Mouse (Mus musculus) limb, embryonic 11.5 days (tissue): ENCODE measurements around the gene Kpna3. TPM values are rescaled to one million over a fixed set of nuclear protein-coding genes. Genes with fewer than 3 reads are reported as not detected.

Experiments
- ATAC-seq: fragments of 200-750 bp; cut with Nextera tagmentation; 2 replicates; pipeline ENCODE4 v1.8.0; 2017; ENCODE audit warnings: low read depth; ENCODE audit not compliant: insufficient number of reproducible peaks, low FRiP score, low TSS enrichment
- DNase-seq: peaks from one replicate; pipeline ENCODE4 v3.0.0-alpha.2; 2015; ENCODE audit warnings: low spot score
- H3K27ac ChIP-seq: fragments of 300-500 bp; sonication (generic); replicated peaks from 2 replicates; pipeline ENCODE4 v1.5.1; 2014; ENCODE audit warnings: low read depth, mild to moderate bottlenecking, low read length
- H3K27me3 ChIP-seq: fragments of 300-500 bp; sonication (generic); 2 replicates; pipeline ENCODE4 v1.6.1; 2014; ENCODE audit warnings: mild to moderate bottlenecking, low read length, mixed read lengths; ENCODE audit not compliant: control insufficient read depth, insufficient read depth
- H3K36me3 ChIP-seq: fragments of 300-500 bp; sonication (generic); 2 replicates; pipeline ENCODE4 v1.6.1; 2014; ENCODE audit warnings: mild to moderate bottlenecking, low read length, moderate library complexity, mixed read lengths; ENCODE audit not compliant: control insufficient read depth, insufficient read depth
- H3K4me1 ChIP-seq: fragments of 300-500 bp; sonication (generic); 2 replicates; pipeline ENCODE4 v1.6.1; 2014; ENCODE audit warnings: low read length, mixed read lengths; ENCODE audit not compliant: control insufficient read depth, insufficient read depth
- H3K4me2 ChIP-seq: fragments of 300-500 bp; sonication (generic); 2 replicates; pipeline ENCODE4 v1.6.1; 2014; ENCODE audit warnings: low read depth, mild to moderate bottlenecking, moderate library complexity; ENCODE audit not compliant: severe bottlenecking
- H3K4me3 ChIP-seq: fragments of 300-500 bp; sonication (generic); 2 replicates; pipeline ENCODE4 v1.5.1; 2014; ENCODE audit warnings: low read depth, low read length
- H3K9ac ChIP-seq: fragments of 300-500 bp; sonication (generic); 2 replicates; pipeline ENCODE4 v1.6.1; 2014; ENCODE audit warnings: mild to moderate bottlenecking, low read length
- H3K9me3 ChIP-seq: fragments of 300-500 bp; sonication (generic); 2 replicates; pipeline ENCODE4 v1.6.1; 2016; ENCODE audit warnings: low read length; ENCODE audit not compliant: control insufficient read depth
- WGBS: fragments of 180-500 bp; shearing (Covaris S2); extraction: QIAGEN DNeasy Blood & Tissue Kit; methylation state at CpG from one replicate; pipeline ENCODE4 v1.1.7; 2014; 5-methylcytosine and 5-hydroxymethylcytosine counted together
- polyA plus RNA-seq: library from polyadenylated mRNA; unstranded; fragments of >200 nt; fragmentation: Nextera tagmentation; extraction: Ambion mirVana; gene quantifications from 2 replicates; pipeline ENCODE4 v1.2.1, GENCODE M21; 2014

The Kpna3 gene
- polyA plus RNA-seq, 1 experiment from 2014 or later, result 86.0 TPM

DNA sequence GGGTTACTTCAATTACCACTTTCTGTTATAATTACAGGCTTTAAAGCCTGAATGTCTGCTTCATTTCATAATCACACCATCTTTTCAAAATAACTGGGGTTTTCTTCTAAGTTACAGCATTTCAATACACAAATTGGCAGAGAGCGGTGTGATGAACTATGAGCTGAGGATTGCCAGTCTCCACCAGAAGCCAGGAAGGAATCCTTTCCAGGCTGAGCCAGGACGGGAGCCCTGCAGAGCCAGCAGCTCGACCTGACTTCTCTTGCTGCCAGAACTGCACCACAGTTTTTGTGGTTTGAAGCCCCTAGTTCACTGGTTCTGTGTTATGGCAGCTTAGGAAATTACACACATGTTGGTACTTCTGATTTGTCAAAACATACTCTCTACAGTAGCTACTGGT is 75.0 kb downstream of the Kpna3 start:
- Histone ChIP-seq H3K4me2 (no peak overlapping the region), H3K9me3 (no peaks in the 10 kb centered on the region), H3K36me3 (peaks cover 5% of the 10 kb centered on the region; the same call in 1 of the 2 replicates), H3K27me3 (no peaks in the 10 kb centered on the region), H3K27ac (no peak overlapping the region), H3K4me1 (peaks cover 3% of the 10 kb centered on the region; the same call in 1 of the 2 replicates), H3K4me3 (no peak overlapping the region), H3K9ac (no peak overlapping the region)
- 91% methylated on average over 3 of the region's 3 CpGs for WGBS
- no peak for DNase-seq
- ATAC-seq, result no peak

DNA sequence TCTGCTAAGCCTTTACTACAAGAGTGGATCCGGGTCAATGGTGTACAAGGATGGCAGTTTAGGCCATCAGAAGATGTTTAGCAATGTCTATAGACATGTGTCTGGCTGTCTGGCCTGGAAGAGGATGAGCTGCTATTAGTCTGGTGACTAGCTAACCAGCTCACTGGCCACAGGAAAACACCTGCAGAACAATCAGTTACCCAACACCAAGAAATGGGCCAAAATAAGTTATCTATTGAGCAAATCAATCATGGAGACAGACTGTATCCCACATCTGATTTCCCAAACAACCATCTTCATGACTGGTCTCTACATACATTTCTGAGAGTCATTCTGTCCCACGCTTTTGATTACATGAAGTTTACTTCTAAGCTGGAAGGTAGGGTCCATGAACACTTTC is 75.9 kb downstream of the Kpna3 start:
- no peak overlapping the region for H3K4me2 ChIP-seq
- H3K4me3 ChIP-seq, result no peak overlapping the region
- no peak overlapping the region for H3K9ac ChIP-seq
- no peak for ATAC-seq
- no peak overlapping the region for H3K27ac ChIP-seq
- peaks cover 3% of the 10 kb centered on the region; the same call in 1 of the 2 replicates for H3K4me1 ChIP-seq
- no peaks in the 10 kb centered on the region for H3K27me3 ChIP-seq
- H3K9me3 ChIP-seq, result no peaks in the 10 kb centered on the region
- DNase-seq, result no peak
- 0 out of 2 replicates have a peak, but pooled peaks cover 3% of the 10 kb centered on the region for H3K36me3 ChIP-seq
- 94% methylated on average over 2 of the region's 2 CpGs for WGBS

DNA sequence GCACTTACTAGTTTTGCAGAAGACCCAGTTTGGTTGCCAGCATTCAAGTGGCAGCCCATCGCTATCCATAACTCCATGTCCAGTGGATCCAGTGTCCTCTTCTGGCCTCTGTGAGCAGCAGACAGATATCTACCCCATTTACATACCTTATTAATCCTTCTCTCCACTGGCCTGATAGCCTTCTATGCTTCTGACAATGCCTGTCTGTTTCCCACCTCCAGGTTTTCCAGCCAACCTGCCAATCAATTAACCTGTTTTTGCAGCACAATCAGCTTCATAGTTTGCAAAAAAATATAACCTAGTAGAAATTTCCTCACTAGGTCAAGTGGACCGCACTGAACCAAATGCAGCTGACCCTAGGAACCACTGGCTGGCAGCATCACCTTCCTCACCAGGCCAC is 77.4 kb downstream of the Kpna3 start:
- Histone ChIP-seq H3K27ac (no peak overlapping the region), H3K4me1 (peaks cover 3% of the 10 kb centered on the region; the same call in 1 of the 2 replicates), H3K9me3 (no peaks in the 10 kb centered on the region), H3K36me3 (0 out of 2 replicates have a peak, but pooled peaks cover 2% of the 10 kb centered on the region), H3K27me3 (no peaks in the 10 kb centered on the region), H3K9ac (no peak overlapping the region), H3K4me3 (no peak overlapping the region), H3K4me2 (no peak overlapping the region)
- 90% methylated on average over 2 of the region's 2 CpGs for WGBS
- ATAC-seq (no peak), DNase-seq (no peak)

DNA sequence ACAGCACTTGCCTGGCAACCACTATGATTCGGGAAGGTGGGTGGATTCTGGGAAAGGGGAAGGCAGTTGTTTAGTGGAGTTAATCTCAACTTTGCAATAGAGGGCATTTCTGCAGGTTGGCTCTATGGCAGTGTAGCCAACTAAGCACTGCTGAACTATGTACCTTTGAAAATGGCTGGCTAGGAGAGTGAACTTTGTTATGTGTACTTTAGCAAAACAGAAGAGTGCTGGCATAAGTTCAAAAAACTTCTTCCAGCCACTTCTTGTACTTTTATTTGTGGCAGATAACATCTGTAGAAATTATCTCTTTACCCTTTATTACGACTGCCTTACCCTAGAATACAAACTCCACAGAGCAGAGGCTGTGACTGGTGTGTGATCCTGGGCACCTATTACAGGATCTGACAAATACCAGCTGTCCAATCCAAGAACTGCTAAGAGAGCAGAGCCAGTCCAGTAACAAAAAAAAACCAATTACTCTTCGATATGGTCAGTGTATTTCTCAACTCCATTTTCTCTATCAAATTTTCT is 78.6 kb downstream of the Kpna3 start:
- ATAC-seq, result no peak
- H3K4me2 ChIP-seq, result peak overlapping the region; percentile 49; the same call in 1 of the 2 replicates
- peaks cover 3% of the 10 kb centered on the region; the same call in 1 of the 2 replicates for H3K4me1 ChIP-seq
- H3K27ac ChIP-seq, result no peak overlapping the region
- DNase-seq, result no peak
- no peaks in the 10 kb centered on the region for H3K9me3 ChIP-seq
- WGBS, result 65% methylated on average over 3 of the region's 3 CpGs
- H3K9ac ChIP-seq, result no peak overlapping the region
- no peaks in the 10 kb centered on the region for H3K36me3 ChIP-seq
- H3K4me3 ChIP-seq, result no peak overlapping the region
- no peaks in the 10 kb centered on the region for H3K27me3 ChIP-seq

DNA sequence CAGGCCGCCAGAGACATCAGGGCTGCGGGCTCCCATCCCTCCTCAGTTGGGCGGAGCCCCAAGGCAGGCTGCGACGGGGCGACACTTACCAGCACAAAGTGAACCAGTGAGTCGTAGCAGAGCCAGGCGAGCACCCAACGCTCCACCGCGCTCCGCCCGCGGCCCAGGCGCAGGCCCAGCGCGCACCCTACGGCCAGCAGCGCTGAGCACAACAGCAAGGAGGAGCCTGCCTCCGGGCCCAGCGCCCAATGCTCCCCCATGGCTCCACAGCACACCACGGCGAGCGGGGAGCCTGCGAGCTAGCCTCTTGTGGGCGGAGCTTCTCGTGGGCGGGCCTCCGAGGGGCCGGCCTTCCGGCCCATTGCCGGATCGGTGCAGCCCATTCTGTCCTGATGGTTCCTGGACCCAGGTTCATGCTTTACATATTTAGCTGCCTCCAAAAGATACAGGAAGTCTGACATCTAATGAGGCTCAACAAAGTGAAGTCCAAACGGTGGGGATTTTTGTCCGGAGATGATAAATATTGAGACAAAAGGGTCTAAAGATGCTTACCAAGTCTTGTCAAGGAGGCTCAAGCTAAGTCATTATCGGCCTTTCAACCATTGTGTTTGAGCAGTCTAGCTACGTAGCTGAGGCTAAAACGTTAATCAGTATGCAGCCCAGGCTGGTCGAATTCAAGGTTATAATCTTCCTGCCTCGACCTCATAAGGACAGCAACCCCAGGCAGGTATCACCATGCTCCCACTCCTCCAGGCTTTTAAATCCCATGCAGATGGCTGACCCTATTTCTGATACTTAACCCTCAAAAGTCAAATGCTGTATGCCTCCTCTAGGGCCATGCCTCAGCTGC is 79.3 kb downstream of the Kpna3 start, which contains the start of gene Ebpl:
TSS of gene Ebpl (minus strand) at position 309 of the 850 bp plus-strand sequence.
- Histone ChIP-seq H3K9ac (peak within 1 kb of the TSS; percentile 81), H3K9me3 (no peaks in the 10 kb centered on the region), H3K4me3 (peak within 1 kb of the TSS; percentile 68), H3K4me2 (peak within 1 kb of the TSS; percentile 49), H3K27me3 (no peaks in the 10 kb centered on the region), H3K4me1 (peaks cover 3% of the 10 kb centered on the region; the same call in 1 of the 2 replicates), H3K27ac (no peak within 1 kb of the TSS; the same call in 1 of the 2 replicates), H3K36me3 (no peaks in the 10 kb centered on the region)
- ATAC-seq, result peak; percentile 93
- WGBS, result 2% methylated on average over 40 of the region's 40 CpGs
- peak; percentile 89 for DNase-seq

DNA sequence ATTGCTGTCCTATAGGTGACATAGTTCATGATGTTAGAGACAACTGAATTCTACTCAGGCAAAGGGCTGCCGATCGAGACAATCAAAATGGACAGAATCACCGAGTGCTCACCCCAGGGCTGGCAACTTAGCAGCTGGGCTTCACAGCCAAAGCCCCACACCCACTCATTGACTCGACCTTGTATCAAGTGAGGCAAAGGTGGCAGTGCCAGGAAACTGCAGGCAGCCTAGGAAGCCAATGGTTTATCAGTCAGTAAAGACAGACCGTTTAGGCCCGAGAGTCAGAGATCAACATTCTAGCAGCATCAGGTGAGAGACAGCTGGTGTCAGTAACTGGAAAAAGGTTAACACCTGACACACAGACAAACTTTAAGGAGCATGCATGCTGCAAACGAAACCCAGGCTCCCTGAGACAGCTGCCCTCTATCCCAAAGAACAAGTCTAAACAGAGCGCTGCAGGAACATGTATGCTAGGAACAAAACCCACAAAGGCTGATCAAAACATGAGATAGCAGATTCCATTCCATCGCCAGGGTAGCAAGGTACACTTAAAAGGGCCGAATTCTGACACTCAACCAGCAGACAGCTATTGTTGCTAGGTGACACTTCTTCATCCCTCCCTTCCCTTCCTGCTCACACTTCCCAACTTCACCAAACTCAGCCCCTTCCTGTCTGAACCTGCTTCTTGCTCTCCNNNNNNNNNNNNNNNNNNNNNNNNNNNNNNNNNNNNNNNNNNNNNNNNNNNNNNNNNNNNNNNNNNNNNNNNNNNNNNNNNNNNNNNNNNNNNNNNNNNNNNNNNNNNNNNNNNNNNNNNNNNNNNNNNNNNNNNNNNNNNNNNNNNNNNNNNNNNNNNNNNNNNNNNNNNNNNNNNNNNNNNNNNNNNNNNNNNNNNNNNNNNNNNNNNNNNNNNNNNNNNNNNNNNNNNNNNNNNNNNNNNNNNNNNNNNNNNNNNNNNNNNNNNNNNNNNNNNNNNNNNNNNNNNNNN is 85.1 kb downstream of the Kpna3 start:
- H3K9me3 ChIP-seq, result no peaks in the 10 kb centered on the region
- no peaks in the 10 kb centered on the region for H3K4me1 ChIP-seq
- no peaks in the 10 kb centered on the region for H3K27me3 ChIP-seq
- H3K36me3 ChIP-seq, result no peaks in the 10 kb centered on the region
- H3K4me2 ChIP-seq, result no peak overlapping the region
- H3K4me3 ChIP-seq, result no peak overlapping the region
- WGBS, result 77% methylated on average over 10 of the region's 10 CpGs
- ATAC-seq (no peak), DNase-seq (no peak)
- no peak overlapping the region for H3K27ac ChIP-seq
- no peak overlapping the region for H3K9ac ChIP-seq

DNA sequence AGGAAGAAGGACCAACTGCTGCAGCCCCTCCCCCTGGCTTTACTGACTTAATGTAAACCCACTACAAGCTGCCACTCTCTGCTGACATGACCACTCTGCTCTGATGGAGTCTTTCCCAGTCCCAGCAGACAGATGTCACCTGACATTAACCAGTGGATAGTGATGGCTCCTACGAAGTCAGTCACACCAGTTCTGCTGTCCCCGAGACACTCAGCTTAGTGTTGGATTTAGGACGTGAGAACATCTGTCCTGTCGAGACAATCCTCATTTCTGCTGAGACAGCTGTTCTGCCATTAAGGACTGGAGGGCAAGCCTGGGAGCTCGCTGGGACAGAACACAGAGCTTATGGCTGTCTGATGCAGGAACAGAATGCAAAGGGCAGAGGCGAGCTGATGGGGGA is 88.9 kb downstream of the Kpna3 start:
- Histone ChIP-seq H3K4me2 (no peak overlapping the region), H3K9me3 (no peaks in the 10 kb centered on the region), H3K4me3 (no peak overlapping the region), H3K27ac (no peak overlapping the region), H3K36me3 (no peaks in the 10 kb centered on the region), H3K9ac (no peak overlapping the region), H3K4me1 (no peaks in the 10 kb centered on the region), H3K27me3 (no peaks in the 10 kb centered on the region)
- ATAC-seq (no peak), DNase-seq (no peak)
- 61% methylated on average over 6 of the region's 6 CpGs for WGBS

DNA sequence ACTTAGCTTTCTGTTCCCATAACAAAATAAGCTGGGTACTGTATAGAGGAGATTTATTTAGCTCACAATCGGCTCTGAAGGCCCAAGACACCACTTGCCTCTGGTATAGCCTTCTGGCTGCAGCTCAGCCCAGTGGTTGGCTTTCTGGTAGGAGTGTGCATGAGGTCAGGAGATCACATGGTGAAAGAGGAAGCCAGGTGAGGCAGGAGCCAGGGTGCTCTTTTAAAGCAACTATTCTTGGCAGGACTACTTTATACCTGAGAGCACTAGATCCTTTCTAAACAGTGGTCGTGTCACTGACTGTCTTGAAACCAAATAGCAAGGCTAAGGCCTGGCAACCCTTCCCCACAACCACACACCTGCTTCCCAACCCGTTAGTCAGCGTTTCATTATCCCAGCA is 89.8 kb downstream of the Kpna3 start:
- H3K27me3 ChIP-seq, result no peaks in the 10 kb centered on the region
- H3K9ac ChIP-seq, result no peak overlapping the region
- no peak overlapping the region for H3K4me2 ChIP-seq
- no peaks in the 10 kb centered on the region for H3K9me3 ChIP-seq
- DNase-seq, result no peak
- H3K36me3 ChIP-seq, result no peaks in the 10 kb centered on the region
- no peak overlapping the region for H3K27ac ChIP-seq
- WGBS, result 85% methylated on average over 4 of the region's 4 CpGs
- H3K4me3 ChIP-seq, result no peak overlapping the region
- ATAC-seq, result no peak
- no peaks in the 10 kb centered on the region for H3K4me1 ChIP-seq
